Mouse (Mus musculus): ENCODE results near the gene Nmnat2.

Nmnat2 gene

GRCm38 (mm10) chr1:153021034-153021638 lies 66.3 kb downstream of the Nmnat2 start:
- DNase-seq, result no peak

DNA sequence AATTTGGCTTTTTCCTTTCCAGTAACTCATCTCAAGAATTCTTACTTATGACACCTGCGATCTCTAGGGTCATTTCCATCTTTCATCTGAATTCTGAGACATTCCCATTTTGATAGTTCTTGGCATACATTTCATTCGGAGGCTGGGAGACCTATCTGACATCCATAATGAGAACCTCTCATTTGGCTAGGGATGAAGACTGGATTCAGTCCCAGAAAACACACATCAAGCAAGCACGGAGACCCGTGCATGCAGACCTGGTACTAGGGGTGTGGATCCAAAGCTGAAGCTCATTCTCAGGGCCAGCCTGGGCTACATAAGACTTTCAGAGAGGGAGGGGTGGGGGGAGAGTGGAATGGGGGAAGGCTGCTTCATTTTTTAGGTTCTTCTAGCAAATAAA lies 68.2 kb downstream of the Nmnat2 start:
- no peak for DNase-seq

DNA sequence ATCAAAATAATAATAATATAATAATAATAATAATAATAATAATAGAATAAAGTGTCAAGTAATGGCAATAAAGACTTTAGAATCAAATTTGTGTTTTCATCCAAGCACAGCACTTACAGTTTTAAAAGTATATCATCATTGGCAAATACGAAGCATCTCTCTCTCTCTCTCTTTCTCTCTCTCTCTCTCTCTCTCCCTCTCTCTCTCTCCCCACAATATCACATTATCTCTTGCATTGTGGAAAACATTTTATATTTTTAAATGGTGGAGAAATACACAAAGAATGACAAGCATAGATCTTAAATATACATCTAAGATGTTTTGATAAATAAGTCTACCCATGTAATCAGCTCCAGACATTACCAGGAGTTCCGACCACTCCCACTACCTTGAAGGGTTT lies 69.1 kb downstream of the Nmnat2 start:
- DNase-seq, result no peak

GRCm38 (mm10) chr1:153024453-153024852 lies 69.7 kb downstream of the Nmnat2 start:
- DNase-seq, result no peak

DNA sequence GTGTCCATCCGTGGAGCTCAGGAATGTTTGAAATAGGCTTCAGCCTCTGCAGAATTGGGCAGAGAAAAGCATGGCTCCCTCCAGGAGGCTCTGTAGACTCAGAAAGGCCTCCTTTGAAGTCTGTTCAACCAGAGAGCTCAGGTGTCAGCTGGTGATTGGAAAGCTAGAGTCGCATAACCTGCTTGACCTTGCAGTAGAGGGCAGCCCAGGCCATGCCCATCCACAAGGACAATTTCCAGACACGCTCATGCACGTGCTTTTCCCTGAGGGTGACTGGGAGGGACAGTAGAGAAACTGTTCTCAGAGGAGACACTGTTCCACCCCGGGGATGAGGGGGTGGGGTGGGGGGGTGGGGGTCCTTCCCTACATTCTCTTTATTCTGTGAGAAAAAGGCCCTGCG lies 76.6 kb downstream of the Nmnat2 start:
- no peak for DNase-seq

DNA sequence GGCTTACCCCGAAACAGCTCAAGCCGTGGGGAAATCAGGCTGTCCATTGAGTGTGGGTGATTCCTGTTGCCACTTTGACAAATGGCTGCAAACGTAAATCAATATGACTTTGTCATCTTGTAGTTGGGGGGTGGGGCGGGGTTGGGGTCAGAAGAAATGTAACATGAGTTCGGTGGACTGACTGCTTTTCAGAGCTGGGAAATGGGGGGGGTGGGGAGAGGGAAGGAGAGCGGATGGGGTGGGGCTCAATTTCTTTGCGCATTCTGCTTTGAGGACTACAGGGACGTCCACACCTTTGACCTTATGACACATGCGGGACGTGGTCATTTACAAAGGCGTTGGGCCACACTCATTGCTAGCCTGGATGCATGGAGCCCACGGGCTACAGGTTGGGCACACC lies 77.2 kb downstream of the Nmnat2 start:
- no peak for DNase-seq

- DNase-seq, result no peak
Measured at GRCm38 (mm10) chr1:153033145-153033908, 78.5 kb downstream of the Nmnat2 start.

- no peak for DNase-seq
Measured at GRCm38 (mm10) chr1:153034064-153034463, 79.3 kb downstream of the Nmnat2 start.

DNA sequence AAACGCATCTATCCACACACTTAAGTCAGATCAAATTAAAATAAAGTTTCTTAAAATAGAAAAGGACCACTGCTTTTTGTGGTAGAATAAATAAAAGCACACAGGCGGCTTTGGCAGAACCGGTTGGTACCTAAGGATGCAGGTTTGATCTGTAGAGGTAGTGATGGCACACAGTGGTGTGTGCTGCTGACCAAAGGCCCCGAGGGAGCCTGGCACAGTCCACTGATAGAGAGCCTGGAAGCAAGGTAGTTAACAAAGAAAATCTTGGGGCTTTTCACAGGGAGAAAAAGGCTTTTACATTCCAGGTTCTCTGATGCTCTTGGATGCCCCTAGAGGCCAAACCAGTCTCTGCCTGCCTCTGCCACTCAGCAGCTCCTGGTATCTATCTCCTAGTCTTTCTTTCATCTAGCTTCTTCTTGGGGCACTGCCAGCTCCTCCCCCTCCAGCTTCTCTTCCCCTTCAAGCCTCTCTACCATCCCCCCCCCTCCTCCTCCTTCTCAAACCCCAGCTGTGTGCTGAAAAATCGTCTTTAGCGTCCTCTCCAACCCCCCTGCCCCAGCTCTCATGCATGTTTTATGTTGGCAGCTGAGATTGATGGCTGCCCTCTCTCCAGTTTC lies 80.6 kb downstream of the Nmnat2 start:
- DNase-seq, result peak; percentile 52

DNA sequence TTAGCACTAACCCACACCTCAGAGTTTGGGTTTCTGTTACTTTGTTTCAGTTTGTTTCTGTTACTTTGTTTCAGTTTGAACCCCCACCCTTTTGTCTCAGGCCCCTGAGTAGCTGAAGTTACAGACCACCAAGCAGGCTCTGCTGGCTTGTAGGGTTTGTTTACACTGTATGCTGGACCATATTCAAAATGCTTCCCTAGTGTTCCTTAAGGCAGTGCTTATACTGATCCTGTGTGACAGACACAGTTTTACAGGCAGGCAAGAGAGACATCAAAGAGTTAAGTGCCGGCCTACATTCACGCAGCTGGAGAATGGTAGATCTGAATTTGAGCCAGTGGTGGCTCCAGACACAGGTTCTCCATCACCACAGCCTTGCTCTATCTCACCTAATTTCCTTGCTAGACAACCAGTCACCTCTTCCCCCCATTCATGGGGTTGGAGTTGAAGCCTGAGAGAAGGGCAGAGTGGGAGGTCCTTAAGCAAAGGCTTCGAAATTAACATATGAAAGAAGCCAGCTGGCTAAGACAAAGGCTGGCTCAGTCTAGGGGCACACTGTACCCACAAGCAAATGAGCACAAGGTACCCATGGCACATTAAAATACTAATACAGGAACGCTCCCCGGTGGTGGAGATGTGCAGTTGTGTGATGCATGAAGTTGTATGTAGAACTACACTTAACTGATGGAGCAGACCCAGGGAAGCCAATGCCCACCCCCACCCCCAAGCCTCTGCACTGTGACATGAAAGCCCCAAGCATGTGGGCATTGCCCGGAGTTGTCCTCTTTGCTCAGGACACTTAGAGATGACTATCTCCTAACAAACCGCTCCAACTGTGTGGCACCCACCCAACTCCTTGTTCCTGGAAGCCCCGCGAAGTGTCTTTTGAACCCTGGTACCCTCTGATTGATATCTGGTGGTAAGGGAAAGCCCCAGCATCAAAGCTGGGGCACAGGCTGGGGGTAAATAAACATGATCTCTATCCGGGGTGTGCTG lies 82.9 kb downstream of the Nmnat2 start:
- DNase-seq, result no peak

GRCm38 (mm10) chr1:153040091-153040490 lies 85.3 kb downstream of the Nmnat2 start:
- DNase-seq, result no peak

GRCm38 (mm10) chr1:153041046-153041445 lies 86.3 kb downstream of the Nmnat2 start:
- DNase-seq, result no peak

DNA sequence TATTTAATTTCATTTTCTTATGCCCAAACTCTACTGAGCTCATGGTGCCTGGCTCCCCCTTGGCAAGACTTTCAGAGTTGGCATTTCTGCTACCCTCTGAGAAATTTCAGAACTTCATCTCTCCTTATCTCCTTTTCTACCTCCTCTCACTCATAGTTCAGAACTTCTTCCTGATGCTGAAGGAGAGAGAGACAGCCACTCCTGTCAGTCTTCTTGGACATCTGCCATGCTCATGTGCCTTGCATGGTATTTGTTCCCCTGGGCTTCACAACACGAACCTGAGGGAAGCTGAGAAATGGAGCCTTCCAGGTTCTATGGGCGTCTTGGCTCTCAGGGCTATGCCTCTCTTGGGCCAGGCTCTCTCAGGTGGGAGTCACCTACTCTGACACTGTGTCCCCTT lies 87.5 kb downstream of the Nmnat2 start:
- DNase-seq, result no peak

- no peak for DNase-seq
Measured at GRCm38 (mm10) chr1:153043332-153043731, 88.5 kb downstream of the Nmnat2 start.

- DNase-seq, result no peak
Measured at GRCm38 (mm10) chr1:153045368-153045767, 90.6 kb downstream of the Nmnat2 start.

- DNase-seq, result no peak
Measured at GRCm38 (mm10) chr1:153048147-153048878, 93.5 kb downstream of the Nmnat2 start.

DNA sequence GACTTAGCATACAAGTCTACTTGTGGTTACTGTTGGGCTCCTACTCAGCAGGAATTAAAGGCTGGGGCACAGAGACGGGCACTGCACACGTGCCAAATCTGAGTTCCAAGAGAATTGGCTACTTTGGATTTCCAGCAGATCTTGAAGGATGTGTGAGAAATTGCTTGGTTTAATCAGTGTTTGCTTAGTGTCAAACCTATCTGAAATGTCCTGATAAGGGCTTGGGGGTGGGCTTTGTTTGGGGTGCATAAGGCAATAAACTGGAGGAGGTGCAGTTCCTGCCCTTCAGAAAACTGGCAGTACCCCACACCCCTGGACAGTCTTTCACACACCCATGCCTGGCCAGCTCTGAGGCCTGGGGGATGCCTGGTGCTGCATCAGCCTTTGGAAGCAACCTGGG lies 94.7 kb downstream of the Nmnat2 start:
- DNase-seq, result no peak

DNA sequence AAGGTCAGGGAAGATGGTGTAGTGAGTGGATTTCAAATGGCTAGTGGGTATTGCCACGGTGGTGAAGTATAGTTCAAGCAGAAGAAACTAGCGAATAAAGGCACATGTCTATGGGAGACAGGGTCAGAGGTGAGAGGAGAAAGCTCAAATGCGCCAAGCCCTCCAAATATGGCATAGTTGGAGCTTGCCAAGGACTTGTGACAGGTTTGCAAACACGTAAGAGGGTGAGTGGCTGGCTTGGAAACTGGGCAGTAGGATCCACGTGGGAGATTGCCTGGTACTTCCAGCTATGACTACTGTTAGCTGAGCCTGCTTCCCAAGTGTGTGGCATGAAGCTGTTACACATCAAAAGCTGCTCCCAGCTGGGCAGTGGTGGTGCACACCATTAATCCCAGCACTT lies 96.7 kb downstream of the Nmnat2 start:
- no peak for DNase-seq

GRCm38 (mm10) chr1:153053619-153054018 lies 98.8 kb downstream of the Nmnat2 start:
- DNase-seq, result no peak

GRCm38 (mm10) chr1:153054112-153054821 lies 99.5 kb downstream of the Nmnat2 start:
- DNase-seq, result no peak

- DNase-seq, result no peak
Measured at GRCm38 (mm10) chr1:153058290-153058689, 103.5 kb downstream of the Nmnat2 start.

GRCm38 (mm10) chr1:153059626-153060025 lies 104.8 kb downstream of the Nmnat2 start:
- no peak for DNase-seq
